Mouse (Mus musculus) stomach, postnatal 0 days (tissue): ENCODE measurements around the gene Apba2.

Experiments
- CTCF ChIP-seq: IDR thresholded peaks from 2 replicates; pipeline ENCODE4 v1.5.1; 2016; ENCODE audit warnings: antibody characterized with exemption, low read depth, mild to moderate bottlenecking, moderate library complexity
- EP300 ChIP-seq: optimal IDR thresholded peaks from 2 replicates; pipeline ENCODE3; 2016; ENCODE audit warnings: antibody characterized with exemption

- no peak for TF ChIP-seq CTCF
- no peak for TF ChIP-seq EP300
Measured at GRCm38 (mm10) chr7:64570914-64571313, 69.4 kb downstream of the Apba2 start.
